Mouse (Mus musculus) megakaryocyte, embryonic 14.5 days (primary cell): Measurements from ENCODE around the gene Lca5. TPM values are rescaled to one million over a fixed set of nuclear protein-coding genes. Genes with fewer than 3 reads are reported as not detected.

Source experiments
- H3K27me3 ChIP-seq: replicated peaks from 2 replicates; pipeline ENCODE3; 2012; ENCODE audit warnings: inconsistent platforms
- H3K36me3 ChIP-seq: replicated peaks from 2 replicates; pipeline ENCODE3; 2012; ENCODE audit warnings: low read length, inconsistent platforms, mixed read lengths
- H3K4me1 ChIP-seq: 2 replicates; pipeline ENCODE4 v1.6.1; 2012; ENCODE audit warnings: inconsistent platforms
- H3K4me3 ChIP-seq: replicated peaks from 2 replicates; pipeline ENCODE3; 2012; ENCODE audit warnings: moderate library complexity, mild to moderate bottlenecking, inconsistent platforms
- H3K9me3 ChIP-seq: 2 replicates; pipeline ENCODE4 v1.6.1; 2012; ENCODE audit warnings: inconsistent platforms
- FLI1 ChIP-seq: IDR thresholded peaks from 2 replicates; pipeline ENCODE4 v1.6.1; 2012; ENCODE audit warnings: low read length, inconsistent platforms, mixed read lengths
- GATA1 ChIP-seq: IDR thresholded peaks from 3 replicates; pipeline ENCODE4 v1.6.1; 2012; ENCODE audit warnings: mixed read lengths, low read length, inconsistent platforms, borderline replicate concordance
- polyA plus RNA-seq: library from polyadenylated mRNA; stranded (reverse); fragments of >175 nt; gene quantifications from 2 replicates; pipeline ENCODE4 v1.2.3, GENCODE M21; 2012; ENCODE audit warnings: low replicate concordance; ENCODE audit not compliant: insufficient read depth

Lca5 gene
- polyA plus RNA-seq: 0.07 TPM in 1 of 2 replicates, not detected in the other

GRCm38 (mm10) chr9:83440392-83441357, at the start of gene Lca5:
Lca5 (minus strand) TSS chr9:83441127.
- Histone ChIP-seq H3K9me3 (no peaks in the 10 kb centered on the region), H3K4me3 (peak within 1 kb of the TSS; percentile 97)

DNA sequence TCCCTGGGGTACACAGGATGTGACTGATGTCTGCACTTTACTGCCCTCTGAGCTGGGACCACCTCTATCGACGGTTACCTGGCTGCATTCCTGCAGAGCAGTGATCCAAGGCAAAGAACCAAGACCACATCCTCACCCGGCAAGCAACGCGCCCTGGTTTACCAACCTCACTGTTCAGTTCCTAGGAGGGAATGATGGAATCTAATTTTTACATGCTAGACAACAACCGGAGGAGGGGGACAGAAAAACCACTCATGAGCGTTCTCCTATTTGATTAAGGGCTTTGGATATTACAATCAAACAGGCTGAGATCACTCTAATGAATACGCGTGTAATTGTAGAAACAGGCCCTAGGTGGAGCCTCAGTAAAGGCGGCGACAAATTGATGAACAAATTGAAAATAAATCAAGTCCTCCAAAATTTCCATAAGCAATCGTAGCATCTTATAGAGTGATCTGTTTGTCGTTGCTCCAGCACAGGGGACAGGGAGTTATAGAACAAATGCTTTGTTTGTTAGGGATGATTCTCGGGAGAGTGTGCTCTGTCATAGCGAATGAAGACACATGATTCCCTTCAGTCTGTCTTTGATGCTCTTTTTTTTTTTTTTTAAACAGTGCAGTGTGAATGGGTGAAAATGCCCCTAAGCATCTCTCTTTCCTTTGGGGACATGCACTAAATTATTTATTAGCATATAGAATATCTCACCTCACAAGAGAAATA, 47.7 kb upstream of the Lca5 start:
- TF ChIP-seq FLI1 (no peak), GATA1 (no peak)
- H3K9me3 ChIP-seq: no peaks in the 10 kb centered on the region
- H3K4me1 ChIP-seq: peaks cover 12% of the 10 kb centered on the region
- H3K4me3 ChIP-seq: no peak overlapping the region
- H3K36me3 ChIP-seq: no peaks in the 10 kb centered on the region
- H3K27me3 ChIP-seq: no peaks in the 10 kb centered on the region

More at GRCm38 (mm10) chr9:83440392-83441357, at the start of gene Lca5:
- TF ChIP-seq FLI1 (no peak), GATA1 (no peak)
- Histone ChIP-seq H3K4me1 (peaks cover 18% of the 10 kb centered on the region), H3K36me3 (no peaks in the 10 kb centered on the region), H3K27me3 (peaks cover 6% of the 10 kb centered on the region)

DNA sequence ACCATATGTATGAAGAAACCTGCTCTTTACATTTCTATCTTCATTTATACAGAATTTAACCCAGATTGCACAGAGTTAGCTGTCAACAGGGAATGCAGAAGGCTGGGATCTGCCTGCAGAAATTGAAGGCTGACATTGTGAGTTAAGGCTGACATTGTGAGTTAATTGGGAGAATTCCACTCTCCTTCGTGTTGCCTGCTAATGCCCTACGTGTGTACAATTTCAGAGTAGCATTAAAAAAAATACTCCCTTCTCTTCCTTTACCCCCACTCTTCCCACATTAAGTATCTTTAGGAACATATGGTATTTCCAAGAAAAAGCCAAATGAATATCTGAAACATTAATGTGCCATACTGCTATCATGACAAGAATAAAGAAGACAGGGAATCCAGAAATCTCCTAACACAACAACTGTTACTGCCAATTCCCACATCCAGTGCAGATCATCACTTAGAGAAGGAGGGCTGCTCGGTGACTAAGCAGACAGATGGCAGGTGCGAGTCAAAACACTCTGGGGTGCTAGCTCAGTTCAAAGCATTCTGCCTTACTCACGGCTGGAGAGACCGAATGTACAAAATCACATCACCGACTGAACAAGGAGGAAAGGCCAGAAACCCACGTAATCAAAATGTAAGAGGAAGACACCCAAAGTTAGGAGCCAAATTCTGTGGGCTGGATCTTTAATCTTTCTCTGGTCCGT, 47.0 kb upstream of the Lca5 start:
- TF ChIP-seq FLI1 (no peak), GATA1 (no peak)
- peaks cover 12% of the 10 kb centered on the region for H3K4me1 ChIP-seq
- no peaks in the 10 kb centered on the region for H3K9me3 ChIP-seq
- no peaks in the 10 kb centered on the region for H3K36me3 ChIP-seq
- no peak overlapping the region for H3K4me3 ChIP-seq
- H3K27me3 ChIP-seq: no peaks in the 10 kb centered on the region

GRCm38 (mm10) chr9:83485966-83486365, 45.0 kb upstream of the Lca5 start:
- Histone ChIP-seq H3K9me3 (no peaks in the 10 kb centered on the region), H3K4me3 (no peak overlapping the region), H3K27me3 (no peaks in the 10 kb centered on the region), H3K4me1 (peaks cover 16% of the 10 kb centered on the region), H3K36me3 (no peaks in the 10 kb centered on the region)
- no peak for TF ChIP-seq GATA1
- TF ChIP-seq FLI1: no peak

DNA sequence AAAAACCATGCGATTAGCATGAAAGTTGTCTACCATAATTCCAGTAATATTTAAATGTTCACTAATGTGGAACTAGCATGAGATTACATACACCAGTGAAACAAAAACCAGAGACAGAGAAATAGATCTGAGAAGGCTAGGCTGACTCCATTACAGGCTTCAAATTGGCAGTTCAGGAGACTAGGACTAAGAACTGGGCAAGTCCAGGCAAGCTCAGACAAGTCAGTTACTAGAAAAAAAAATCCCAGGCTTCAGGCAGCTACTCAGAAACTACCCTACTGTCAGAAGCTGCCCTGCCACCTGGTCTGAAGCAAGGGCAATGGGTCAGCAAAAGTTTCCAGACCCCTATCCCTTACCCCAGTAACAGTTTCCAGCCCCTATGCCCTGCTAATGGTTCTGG, 44.4 kb upstream of the Lca5 start:
- no peaks in the 10 kb centered on the region for H3K27me3 ChIP-seq
- no peak overlapping the region for H3K4me3 ChIP-seq
- peaks cover 20% of the 10 kb centered on the region for H3K4me1 ChIP-seq
- H3K36me3 ChIP-seq: no peaks in the 10 kb centered on the region
- H3K9me3 ChIP-seq: no peaks in the 10 kb centered on the region
- no peak for TF ChIP-seq GATA1
- no peak for TF ChIP-seq FLI1

DNA sequence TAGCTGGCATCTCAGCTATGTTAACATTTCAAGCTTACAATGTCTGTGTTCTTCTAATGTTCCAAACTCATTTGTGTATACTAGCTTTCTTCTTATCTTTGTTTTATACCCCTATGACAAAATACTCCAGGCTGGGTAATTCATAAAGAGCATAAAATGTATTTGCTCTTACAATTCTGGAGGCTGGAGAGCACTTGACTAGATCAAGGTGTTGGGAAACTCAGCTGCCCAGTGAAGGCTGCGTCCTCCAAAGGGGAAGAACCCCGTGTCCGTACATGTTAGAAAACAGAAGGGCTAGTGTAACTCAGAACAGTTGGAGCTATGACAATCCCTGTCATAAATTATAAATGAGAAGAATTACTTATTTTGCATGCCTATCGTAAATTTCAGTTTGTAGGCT, 42.5 kb upstream of the Lca5 start:
- no peaks in the 10 kb centered on the region for H3K9me3 ChIP-seq
- no peak overlapping the region for H3K4me3 ChIP-seq
- no peaks in the 10 kb centered on the region for H3K36me3 ChIP-seq
- H3K4me1 ChIP-seq: peaks cover 19% of the 10 kb centered on the region
- TF ChIP-seq FLI1 (no peak), GATA1 (no peak)
- H3K27me3 ChIP-seq: no peaks in the 10 kb centered on the region

DNA sequence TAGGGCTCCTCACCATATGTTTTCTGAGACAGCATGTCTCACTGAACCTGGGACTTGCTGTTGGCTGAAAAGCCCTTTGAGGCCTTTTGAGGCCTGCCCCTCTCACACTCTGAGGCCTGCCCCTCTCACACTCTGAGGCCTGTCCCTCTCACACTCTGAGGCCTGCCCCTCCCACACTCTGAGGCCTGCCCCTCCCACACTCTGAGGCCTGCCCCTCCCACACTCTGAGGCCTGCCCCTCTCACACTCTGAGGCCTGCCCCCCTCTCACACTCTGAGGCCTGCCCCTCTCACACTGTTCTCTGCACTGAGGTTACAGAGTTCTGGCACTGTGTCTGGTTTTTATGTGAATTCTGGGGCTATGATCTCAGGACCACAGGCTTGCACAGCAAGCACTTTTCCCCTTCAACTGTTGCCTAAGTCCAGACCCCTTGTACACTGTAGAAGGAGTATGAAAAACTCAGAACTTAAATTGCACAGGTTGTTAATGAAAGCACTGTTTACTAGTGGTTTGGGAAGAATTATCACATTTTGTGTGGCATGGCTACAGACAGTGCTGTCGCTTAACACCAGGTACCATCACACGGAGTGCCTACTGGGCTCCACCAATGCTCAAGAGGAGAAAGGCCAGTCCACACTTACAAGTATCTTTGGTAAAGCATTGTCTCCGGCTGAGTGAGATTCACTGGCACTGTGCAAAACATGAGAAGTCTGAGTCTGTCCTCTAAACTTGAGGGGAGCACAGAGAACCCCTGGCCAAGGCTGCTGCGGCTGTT, 41.4 kb upstream of the Lca5 start:
- TF ChIP-seq GATA1 (no peak), FLI1 (no peak)
- H3K4me3 ChIP-seq: no peak overlapping the region
- peaks cover 19% of the 10 kb centered on the region for H3K4me1 ChIP-seq
- H3K36me3 ChIP-seq: no peaks in the 10 kb centered on the region
- no peaks in the 10 kb centered on the region for H3K9me3 ChIP-seq
- H3K27me3 ChIP-seq: no peaks in the 10 kb centered on the region

DNA sequence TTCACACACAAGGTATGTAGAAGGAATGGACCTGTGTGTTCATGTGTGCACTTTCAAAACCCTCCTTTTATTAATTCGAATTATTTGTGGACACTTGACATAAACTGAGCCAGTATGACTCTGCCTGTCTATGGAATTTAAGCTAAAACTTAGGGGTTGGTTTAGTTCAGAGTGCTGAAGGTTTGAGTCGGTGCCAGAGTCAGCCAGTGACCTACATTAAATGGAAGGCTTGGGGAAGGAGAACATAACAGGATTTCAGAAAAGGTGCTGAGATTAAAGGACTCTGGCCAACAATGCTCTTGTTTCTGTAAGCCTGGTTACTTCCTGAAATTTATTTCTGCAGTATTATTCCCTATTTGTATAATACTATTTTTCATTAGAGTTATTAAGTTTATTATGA, 28.9 kb upstream of the Lca5 start:
- Histone ChIP-seq H3K9me3 (peaks cover 4% of the 10 kb centered on the region; the same call in 1 of the 2 replicates), H3K4me3 (no peak overlapping the region), H3K36me3 (no peaks in the 10 kb centered on the region), H3K4me1 (no peaks in the 10 kb centered on the region), H3K27me3 (peaks cover 2% of the 10 kb centered on the region)
- TF ChIP-seq GATA1 (no peak), FLI1 (no peak)

DNA sequence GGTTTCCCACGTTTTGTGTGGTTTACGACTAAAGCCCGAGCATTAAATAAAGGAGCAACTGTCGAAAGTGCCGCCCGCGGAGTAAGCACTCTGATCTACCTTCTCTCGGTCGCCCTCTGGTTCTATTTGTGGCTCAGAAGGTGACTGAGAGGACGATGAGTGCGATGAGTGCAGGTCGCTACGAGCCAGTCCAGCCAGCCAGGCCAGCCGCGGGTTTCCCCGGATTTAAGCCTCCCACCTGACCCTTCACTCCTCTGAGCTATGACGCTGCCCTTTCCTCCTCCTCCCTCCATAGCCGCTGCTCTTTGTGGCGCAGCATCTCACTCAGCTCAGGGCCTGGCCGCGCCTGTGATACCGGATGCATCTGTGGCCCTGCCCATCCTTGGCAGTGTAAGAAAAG, 6.8 kb upstream of the Lca5 start:
- H3K9me3 ChIP-seq: no peaks in the 10 kb centered on the region
- no peaks in the 10 kb centered on the region for H3K36me3 ChIP-seq
- peak overlapping the region; percentile 89 for H3K4me3 ChIP-seq
- no peak for TF ChIP-seq GATA1
- TF ChIP-seq FLI1: no peak
- peaks cover 20% of the 10 kb centered on the region for H3K4me1 ChIP-seq
- H3K27me3 ChIP-seq: peaks cover 26% of the 10 kb centered on the region
